Mouse (Mus musculus) gastrocnemius, postnatal 4 days (tissue): ENCODE data around the gene Cpsf7. TPM values are rescaled to one million over a fixed set of nuclear protein-coding genes. Genes with fewer than 3 reads are reported as not detected.

Experiments used
- total RNA-seq, 2 experiments: library from RNA; stranded (reverse); gene quantifications; 2 replicates each; pipeline ENCODE4 v1.2.3; 2021

Cpsf7 gene
- total RNA-seq, 2 experiments from 2014 or later, result 40.5 to 53.0 TPM

Other genes starting within 250 kb of the Cpsf7 start
- 10 to 100 TPM in 1 of 2 experiments, 1 to 10 TPM in 1; 9.3 to 10.4 TPM for gene Dagla, start 220.4 kb upstream of the Cpsf7 start, total RNA-seq
- 1 to 10 TPM; 6.2 to 6.9 TPM for gene Syt7, start 136.2 kb upstream of the Cpsf7 start, total RNA-seq
- 1 to 10 TPM in 1 of 2 experiments, under 1 TPM in 1; 0.49 to 1.2 TPM for gene Lrrc10b, start 67.8 kb upstream of the Cpsf7 start, total RNA-seq
- gene Ppp1r32, start 42.3 kb upstream of the Cpsf7 start, total RNA-seq, result 1 to 10 TPM in 1 of 2 experiments, under 1 TPM in 1; 0.44 to 2.0 TPM
- gene Sdhaf2, start 876 bp downstream of the Cpsf7 start, total RNA-seq, result 10 to 100 TPM; 41.1 to 41.7 TPM
- gene Tmem216, start 31.0 kb downstream of the Cpsf7 start, total RNA-seq, result 1 to 10 TPM; 4.4 to 5.2 TPM
- 1 to 10 TPM; 6.5 to 8.3 TPM for gene Cyb561a3, start 51.9 kb downstream of the Cpsf7 start, total RNA-seq
- 1 to 10 TPM; 5.2 TPM for gene Tmem138, start 52.1 kb downstream of the Cpsf7 start, total RNA-seq
- gene Ddb1, start 80.1 kb downstream of the Cpsf7 start, total RNA-seq, result 100 to 1,000 TPM; 338 to 352 TPM
- gene Tkfc, start 80.4 kb downstream of the Cpsf7 start, total RNA-seq, result 10 to 100 TPM; 13.3 to 14.0 TPM
- gene Vwce, start 108.9 kb downstream of the Cpsf7 start, total RNA-seq, result under 1 TPM; 0.41 to 0.66 TPM
- not detected for gene Pga5, start 152.8 kb downstream of the Cpsf7 start, total RNA-seq
- 10 to 100 TPM; 24.8 to 25.0 TPM for gene Vps37c, start 163.5 kb downstream of the Cpsf7 start, total RNA-seq
- gene Cd5, start 213.7 kb downstream of the Cpsf7 start, total RNA-seq, result under 1 TPM; 0.26 to 0.29 TPM